Mouse (Mus musculus) myocyte (in vitro differentiated cells): Measurements from ENCODE around the gene Ndufa4l2.

Source experiments
- E2F4 ChIP-seq: IDR thresholded peaks from one replicate; pipeline ENCODE4 v1.6.1; 2011; ENCODE audit warnings: mild to moderate bottlenecking, control low read depth, moderate library complexity; ENCODE audit not compliant: insufficient read depth
- MYOD1 ChIP-seq, 3 experiments: IDR thresholded peaks; one replicate each; pipeline ENCODE4 v1.6.1; 2011; ENCODE audit warnings: control low read depth in 2 of 3, low read depth in 2 of 3, mild to moderate bottlenecking in 2 of 3, moderate library complexity in 1 of 3; ENCODE audit not compliant: insufficient read length in 2 of 3, control insufficient read depth in 1 of 3
- MYOG ChIP-seq, 3 experiments: IDR thresholded peaks; one replicate each; pipeline ENCODE4 v1.6.1; 2011; ENCODE audit warnings: control low read depth in 2 of 3, low read depth in 2 of 3, mild to moderate bottlenecking in 2 of 3; ENCODE audit not compliant: insufficient read length in 2 of 3, control insufficient read depth in 1 of 3, insufficient read depth in 1 of 3
- POLR2A ChIP-seq: IDR thresholded peaks from one replicate; pipeline ENCODE4 v1.6.1; 2011; ENCODE audit warnings: low read depth, mild to moderate bottlenecking, control low read depth, moderate library complexity; ENCODE audit not compliant: insufficient read length
- TCF12 ChIP-seq: IDR thresholded peaks from one replicate; pipeline ENCODE4 v1.6.1; 2011; ENCODE audit warnings: mild to moderate bottlenecking, control low read depth; ENCODE audit not compliant: poor library complexity, insufficient read depth, severe bottlenecking
- USF1 ChIP-seq: IDR thresholded peaks from one replicate; pipeline ENCODE4 v1.6.1; 2011; ENCODE audit warnings: low read depth, mild to moderate bottlenecking, control low read depth, moderate library complexity

GRCm38 (mm10) chr10:127541510-127541909, 26.7 kb downstream of the Ndufa4l2 start:
- no peak for TF ChIP-seq POLR2A
- no peak for TF ChIP-seq E2F4
- no peak for TF ChIP-seq MYOD1 (IDR thresholded peaks at IDR 0.05; ENCODE audit: control insufficient read depth in 1 of 3, insufficient read length in 2 of 3, low read depth in 2 of 3)
- no peak for TF ChIP-seq USF1
- TF ChIP-seq TCF12, result no peak
- no peak for TF ChIP-seq MYOG (IDR thresholded peaks at IDR 0.05; ENCODE audit: control insufficient read depth in 1 of 3, insufficient read depth in 1 of 3, insufficient read length in 2 of 3, low read depth in 2 of 3)
